Mouse (Mus musculus) gastrocnemius, postnatal 25 days (tissue): ENCODE measurements around the gene Calm5. TPM values are rescaled to one million over a fixed set of nuclear protein-coding genes. Genes with fewer than 3 reads are reported as not detected.
"Not testable (repeated sequence)": the region's sequence is repeated elsewhere in the genome, so short reads cannot be mapped to it uniquely, and the experiment has no call there.

Experiments
- DNase-seq: peaks from one replicate; pipeline ENCODE4 v3.0.0; 2022
- total RNA-seq, 2 experiments: library from RNA; stranded (reverse); gene quantifications; 1 replicate in 1 of 2; 2 replicates in 1 of 2; pipeline ENCODE4 v1.2.3; 2021

Calm5 gene
- total RNA-seq, 2 experiments from 2014 or later = not detected

DNA sequence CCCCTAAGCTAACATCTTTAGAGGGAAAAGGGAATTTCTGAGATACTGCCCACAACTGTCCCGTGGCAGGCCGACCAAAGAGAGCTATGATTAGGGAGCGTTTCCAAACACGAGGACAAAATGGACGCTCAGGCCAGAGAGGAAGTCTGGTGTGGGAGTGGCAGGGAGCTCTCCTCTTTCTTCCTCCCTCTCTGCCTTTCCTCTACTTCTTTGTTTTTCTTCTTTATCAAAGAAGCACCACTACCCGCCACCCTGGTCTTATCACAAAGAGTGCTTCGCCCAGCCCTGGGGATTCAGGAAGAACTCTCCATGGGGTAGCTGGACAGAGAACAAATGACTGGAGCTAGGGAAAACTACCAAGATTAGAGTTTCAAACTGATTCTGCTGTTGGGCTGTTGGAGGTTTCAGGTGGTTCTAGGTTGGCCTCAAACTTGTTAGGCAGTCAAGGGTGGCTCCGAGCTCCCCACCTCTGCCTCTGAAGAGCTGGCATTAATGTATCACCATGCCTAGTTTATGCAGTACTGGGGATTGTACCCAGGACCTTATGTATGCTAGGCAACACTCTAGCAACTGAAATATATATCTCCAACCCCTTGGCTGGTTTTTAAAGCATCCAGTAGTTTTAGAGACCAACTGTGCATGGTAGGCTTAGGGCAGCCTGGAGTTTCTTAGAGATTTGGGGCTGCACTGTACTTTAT, 12.5 kb downstream of the Calm5 start:
- no peak for DNase-seq

DNA sequence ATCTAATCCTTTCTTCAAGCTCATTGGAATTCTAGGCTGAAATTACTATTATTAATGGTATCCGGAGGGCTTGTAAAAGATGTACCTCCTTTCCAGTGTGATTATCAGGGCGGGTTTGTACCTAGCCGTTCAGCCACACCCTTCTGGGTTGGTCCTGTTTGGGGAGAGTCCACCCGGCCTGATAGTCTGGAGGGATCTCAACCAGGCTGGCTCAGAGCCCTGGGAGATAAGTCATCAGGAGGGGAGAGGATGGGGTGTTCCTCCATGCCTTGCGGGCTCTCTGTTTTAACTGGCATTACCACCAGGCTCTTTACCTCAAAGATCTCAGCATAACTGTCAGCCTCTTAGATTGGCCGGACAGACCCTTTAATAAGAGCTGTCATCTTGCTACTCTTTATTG, 13.2 kb downstream of the Calm5 start:
- no peak for DNase-seq

DNA sequence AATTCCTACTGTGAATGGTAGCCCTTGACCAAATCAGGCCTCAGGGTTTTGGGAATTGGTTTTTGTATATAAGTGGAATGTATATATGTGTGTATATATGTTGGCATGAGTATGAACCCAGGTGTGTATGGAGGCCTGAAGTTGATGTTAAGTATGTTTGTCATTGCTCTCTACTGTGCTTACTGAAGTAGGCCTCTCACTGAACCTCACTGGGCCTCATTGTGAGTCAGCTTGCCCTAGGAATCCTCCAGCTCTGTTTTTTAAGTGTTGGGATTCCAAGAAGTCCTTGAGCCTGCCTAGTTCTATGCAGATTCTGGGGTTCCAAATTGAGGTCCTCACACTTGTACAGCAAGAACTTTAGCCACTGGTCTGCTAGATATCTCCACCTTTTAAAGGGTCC, 15.9 kb downstream of the Calm5 start:
- no peak for DNase-seq

DNA sequence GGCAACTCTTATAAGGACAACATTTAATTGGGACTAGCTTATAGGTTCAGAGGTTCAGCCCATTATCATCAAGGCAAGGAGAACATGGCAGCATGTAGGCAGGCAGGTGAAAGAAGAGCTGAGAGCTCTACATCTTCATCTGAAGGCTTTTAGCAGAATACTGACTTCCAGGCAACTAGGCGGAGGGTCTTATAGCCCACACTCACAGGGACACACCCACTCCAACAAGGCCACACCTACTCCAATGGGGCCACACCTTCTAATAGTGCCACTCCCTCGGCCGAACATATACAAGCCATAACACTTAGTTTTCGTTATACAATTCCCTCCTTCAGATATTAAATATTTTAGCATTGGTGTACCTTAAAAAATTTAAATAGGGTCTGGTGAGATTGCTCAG, 18.9 kb downstream of the Calm5 start:
- no peak for DNase-seq

DNA sequence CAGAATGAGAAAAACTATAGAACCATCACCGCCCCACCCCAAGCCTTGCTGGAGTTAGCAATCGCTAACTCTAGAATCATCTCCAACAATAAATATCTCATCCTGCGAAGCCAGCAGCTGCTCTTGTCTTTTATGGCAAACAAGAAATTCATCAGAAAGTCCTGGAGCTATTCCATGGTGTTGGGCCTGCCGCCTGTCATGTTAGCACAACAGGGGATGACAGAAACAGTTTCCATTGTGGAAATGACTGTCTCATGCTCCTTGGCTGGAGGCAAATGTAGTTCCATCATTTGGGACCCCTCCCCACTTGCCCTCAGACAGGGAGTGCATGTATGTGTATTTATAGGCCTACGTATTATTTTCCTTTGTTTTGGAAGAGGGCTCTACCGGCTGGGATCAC, 22.5 kb downstream of the Calm5 start:
- no peak for DNase-seq

DNA sequence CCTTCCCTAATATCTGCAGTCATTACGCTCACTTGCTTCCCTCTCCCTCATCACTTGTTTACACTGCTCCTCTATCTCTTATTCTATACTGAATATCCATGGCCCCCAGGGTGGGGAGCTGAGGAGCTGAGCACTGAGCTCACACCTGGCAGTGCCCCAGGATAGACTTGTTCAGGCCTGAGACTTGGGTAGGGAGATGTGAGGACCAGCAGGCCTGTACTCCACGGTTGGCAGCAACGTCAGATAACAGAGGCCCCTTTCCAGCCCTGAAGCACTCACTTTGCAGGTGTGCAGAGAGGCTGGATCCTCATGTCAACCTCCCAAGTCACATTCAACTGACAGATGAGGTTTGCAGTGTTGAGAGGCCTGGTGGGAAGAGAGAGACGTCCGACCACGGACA, 23.2 kb downstream of the Calm5 start:
- DNase-seq = no peak

DNA sequence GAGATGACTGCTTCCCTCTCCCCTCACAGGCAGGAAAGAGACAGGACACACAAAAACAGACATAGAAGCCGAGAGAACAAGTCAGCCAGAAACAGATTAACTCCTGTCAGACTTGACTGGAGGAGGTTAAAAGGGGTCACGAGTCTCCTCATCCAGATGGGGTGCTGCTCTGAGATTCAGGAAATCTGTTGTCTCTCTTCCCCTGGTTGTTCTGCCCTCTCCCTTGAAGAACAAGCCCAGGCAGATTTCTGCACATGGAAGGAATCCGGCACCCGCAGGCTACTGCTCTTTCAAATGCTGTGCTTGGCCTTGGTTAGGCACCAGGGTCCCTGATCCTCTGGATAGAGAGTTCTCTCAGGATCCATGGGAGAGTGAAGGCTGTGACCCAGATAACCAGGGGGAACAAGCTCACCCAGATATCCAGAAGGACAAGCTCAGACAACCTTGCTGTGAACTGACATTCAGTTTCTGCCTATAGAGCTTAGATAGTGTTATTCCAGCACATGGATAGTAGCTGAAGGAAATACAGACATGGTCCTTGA, 23.8 kb downstream of the Calm5 start:
- DNase-seq = no peak

DNA sequence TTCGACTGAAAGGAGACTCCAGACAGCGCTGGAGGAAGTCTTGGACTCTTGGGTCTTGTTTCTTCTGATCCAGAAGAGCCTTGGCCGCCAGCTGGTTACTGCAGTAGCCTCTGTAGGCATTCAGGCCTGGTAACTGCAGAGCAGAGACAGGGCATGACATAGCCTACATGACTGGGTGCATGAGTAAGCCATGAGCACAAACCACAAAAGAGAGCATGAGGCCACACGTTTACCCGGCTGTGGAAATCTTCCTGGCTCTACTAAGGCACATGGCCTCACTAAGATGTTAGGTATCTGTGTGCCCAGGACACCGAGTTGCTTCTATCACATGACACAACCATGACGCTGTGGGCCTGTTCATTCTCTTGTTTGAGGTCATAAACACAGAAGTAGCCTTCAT, 32.7 kb downstream of the Calm5 start:
- DNase-seq = no peak

DNA sequence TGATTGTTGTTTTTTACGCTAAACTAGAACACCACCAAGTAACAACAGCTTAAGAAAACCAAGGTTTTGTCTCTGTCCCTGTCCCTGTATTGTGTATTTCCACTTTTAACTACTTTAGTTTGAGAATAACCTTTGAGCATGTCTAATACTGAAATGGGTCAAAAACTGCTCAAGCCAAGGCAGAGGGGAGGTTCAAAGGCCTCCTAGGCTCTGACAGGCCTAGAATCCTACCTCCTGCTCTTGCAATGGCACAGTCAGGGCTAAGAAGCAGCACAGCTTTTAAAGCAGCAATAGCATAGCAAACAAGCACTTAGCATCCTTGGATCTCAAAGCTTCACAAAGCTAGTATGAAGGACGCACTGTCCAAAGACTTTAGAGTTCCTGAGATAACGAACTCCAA, 35.1 kb downstream of the Calm5 start:
- no peak for DNase-seq

DNA sequence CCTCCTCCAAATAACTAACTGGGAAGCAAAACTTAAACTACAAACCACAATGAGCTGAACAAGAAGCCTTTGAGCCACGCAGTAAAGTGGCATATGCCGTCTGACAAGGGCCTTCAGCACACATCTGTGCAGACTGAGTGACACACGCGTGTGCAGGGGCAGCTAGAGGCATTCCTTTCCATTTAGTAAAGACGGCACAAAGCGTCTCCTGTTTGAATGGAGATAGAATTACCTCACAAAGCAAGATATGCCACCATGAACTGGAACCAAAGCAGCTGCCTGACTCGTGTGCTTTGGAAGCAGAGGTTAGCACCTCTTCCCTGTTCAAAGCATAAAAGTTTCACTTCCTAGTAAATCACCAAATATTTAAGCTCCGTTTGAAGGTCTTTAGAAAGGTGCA, 36.1 kb downstream of the Calm5 start:
- no peak for DNase-seq

DNA sequence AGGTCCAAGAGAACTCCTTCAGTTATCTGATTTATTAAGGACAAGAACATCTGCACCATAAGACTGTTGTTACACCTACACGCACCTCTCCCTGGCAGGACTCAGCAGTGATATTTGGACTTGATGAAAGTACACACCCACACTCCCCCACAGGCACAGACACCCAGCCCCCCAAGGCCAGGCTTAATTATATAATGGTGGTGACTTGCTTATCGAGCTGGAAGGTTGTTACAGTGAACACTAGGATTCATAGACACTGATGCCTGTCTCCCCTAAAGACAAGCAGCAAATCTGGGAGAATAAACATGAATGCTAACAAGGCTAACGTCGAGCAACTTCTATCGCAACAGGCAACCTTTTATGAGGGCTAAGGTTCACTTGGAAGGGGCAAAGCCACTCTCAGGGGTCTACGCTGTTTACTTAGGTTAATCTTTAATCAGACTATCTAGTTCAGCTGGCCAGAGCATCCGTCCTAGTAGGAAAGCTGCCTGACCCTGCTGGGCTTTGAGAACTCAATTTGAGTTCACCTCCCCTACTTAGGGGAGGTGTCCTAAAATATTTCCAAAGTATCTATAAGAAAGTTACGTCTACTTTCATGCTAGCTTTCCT, 37.6 kb downstream of the Calm5 start:
- DNase-seq = no peak

DNA sequence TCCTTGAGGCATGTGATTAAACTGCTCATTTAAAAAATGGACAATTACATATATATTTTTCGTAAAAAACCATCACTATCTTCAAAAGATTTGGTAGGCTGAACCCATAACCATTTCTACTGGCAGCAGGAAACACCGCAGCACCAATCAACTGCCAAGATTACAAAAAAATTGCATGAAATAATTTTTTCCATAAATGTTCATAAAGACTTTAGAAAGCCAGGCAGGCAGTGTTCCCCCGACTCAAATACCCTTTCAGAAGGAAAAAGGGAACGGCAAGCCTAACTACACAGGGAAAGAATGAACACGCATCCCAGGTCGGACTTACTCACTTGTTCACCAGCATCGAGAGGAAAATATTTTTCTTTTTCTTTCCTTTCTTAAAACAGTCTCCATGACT, 38.6 kb downstream of the Calm5 start:
- no peak for DNase-seq

DNA sequence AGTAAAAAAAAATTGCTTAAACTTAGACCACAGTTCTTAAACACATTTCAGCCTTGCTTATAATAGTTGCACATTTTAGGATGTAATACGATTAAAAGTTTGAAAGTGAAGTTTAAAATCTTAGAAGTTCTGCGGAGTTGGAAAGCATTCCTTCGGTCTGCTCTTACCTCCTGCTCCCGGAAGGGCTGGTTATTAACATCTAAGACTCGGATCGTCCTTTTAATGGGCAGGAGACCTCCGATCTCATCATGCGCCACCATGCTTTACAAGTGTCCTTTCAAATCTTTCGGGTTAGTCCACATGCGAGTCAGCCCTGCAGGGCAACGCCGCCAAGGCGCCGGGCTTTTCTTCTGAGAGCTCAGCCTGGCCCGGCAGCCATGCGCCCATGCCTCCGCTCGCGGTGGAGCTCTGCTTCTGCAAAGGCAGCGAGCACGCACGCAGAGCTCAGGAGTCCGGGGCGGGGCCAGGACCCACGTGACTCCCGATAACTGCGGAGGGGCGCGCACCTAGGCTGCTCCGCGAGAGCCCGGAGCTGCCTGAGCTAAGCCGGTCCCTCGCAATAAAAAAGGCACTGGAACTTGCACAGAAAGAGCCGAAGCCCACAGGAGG, 39.3 kb downstream of the Calm5 start:
- peak; percentile 89 for DNase-seq

DNA sequence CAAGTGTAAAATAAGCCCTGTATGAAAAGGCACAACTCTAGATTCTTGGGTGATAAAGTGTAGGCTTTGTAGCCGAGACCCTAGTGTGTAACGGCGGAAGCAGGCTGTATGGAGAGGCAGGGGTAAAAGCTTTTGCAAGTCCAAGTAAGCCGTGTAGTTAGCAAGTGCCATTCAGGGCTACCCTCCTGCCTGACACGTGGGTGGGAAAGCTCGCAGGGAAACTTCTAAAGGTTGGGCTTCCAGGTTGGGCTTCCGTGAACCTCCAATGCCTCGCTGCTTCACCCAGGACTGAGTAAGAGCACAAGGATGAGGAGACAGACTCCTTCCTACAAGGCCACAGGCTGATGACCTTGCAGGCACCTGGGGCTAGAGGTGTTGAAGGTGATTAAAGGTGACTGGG, 40.6 kb downstream of the Calm5 start:
- DNase-seq = no peak

DNA sequence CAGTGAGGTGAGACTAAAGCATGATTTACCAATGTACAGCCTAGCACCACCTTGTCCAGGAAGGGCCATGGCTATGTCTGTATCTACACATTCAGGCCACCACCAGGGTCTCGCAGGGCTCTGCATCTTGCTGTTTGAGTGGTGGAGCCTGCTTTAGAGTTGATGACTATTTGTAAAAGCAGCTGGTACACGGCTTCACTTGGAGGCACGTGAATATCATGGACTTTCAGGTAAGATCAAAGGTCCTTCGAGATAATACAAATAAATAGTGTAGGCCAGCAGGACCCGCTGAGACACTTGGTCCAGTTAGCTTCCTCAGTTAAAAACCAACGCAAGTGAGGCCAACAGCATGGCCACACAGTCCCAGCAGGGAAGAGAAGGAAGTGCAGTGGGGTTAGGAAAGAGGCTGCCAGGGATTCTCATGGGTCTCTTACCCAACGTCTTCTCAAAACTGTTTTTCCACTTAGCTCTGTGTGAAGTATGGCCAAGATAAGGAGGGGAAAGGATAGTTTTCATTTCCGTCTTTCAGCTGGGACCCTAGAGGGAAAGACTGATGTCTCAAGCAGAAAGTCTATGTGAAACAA, 41.5 kb downstream of the Calm5 start:
- no peak for DNase-seq

DNA sequence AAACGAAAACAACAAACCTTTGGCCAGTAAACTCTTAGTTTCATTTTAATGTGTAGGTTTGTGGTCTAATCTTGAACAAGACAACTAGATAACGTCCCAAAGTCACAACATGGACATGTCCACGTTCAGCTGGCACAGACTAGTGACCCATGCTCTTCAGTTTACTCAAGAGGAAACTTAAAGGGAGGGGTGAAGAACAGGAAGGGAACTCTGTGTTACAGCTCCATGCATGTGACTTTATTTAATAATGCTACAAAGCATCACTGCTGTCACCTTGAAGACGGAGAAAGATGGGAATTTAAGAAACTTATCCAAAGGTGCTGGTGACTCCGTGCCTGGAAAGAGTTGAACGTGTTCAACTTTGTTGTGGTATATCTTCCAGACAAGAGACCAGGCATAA, 42.1 kb downstream of the Calm5 start:
- no peak for DNase-seq

DNA sequence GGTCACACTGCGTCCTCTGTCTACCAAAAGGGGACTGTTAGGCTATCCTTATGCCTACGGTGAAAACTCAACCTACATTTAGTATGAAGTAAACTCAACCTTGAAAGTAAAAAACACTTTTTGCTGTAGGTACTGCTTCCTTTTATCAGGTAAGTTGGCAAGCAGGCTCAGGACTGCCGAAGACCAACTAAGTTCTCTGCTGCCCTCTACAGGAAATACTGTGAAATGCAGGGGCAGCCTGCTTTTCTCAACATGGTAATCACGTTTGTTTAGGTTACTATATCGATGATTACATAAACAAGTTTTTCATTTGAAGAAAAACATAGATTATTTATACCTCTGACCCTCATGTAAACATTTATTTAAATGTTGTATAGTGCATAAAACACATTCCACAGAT, 42.9 kb downstream of the Calm5 start:
- peak; percentile 46 for DNase-seq

DNA sequence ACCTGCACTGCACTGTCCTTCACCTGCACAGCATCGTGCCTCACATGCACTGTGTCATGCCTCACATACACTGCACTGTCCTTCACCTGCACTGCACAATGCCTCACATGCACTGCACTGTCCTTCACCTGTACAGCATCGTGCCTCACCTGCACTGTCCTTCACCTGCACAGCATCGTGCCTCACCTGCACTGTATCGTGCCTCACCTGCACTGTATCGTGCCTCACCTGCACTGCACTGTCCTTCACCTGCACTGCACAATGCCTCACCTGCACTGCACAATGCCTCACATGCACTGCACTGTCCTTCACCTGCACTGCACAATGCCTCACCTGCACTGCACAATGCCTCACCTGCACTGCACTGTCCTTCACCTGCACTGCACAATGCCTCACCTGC, 44.2 kb downstream of the Calm5 start:
- DNase-seq = not testable (repeated sequence)

DNA sequence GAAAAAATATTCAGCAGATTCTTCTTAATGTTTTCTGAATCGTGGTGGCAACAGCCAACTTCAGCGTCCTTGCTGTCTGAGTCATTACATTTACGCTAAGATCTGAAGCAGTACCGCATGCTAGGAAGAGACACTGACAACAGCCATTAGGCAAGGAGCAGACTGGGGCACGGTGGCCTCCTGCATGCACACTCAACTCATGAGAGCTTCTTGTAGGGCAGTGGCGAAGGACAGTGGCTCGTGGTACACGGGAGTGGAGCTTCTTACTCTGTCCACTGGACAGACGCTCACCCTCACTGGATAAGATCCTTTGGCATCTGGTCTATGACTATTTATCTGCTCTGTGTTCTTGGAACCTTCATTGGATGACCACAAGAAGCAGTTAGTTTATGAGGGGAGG, 45.3 kb downstream of the Calm5 start:
- DNase-seq = no peak
